Mouse (Mus musculus) small intestine, adult 2 months (tissue): ENCODE measurements around the gene Fzr1.

Experiments used
- CTCF ChIP-seq: fragments of 200-500 bp; IDR thresholded peaks from 2 replicates; pipeline ENCODE4 v1.5.1; 2012; ENCODE audit warnings: low read depth, mild to moderate bottlenecking, control low read depth, inconsistent platforms, low read length, moderate library complexity, mixed read lengths; ENCODE audit not compliant: insufficient replicate concordance, insufficient read length; ENCODE audit errors: extremely low read depth
- POLR2A ChIP-seq: fragments of 200-500 bp; IDR thresholded peaks from 2 replicates; pipeline ENCODE4 v1.6.1; 2012; ENCODE audit warnings: low read depth, mild to moderate bottlenecking, control low read depth, inconsistent platforms, low read length, moderate library complexity

- TF ChIP-seq CTCF (no peak), POLR2A (peak; percentile 95; the same call in 1 of the 2 replicates)
Measured at GRCm38 (mm10) chr10:81392781-81393185, 14.5 kb upstream of the Fzr1 start, which contains the start of gene Smim24.
